Mouse (Mus musculus): Measurements from ENCODE around the gene Coa5.

DNA sequence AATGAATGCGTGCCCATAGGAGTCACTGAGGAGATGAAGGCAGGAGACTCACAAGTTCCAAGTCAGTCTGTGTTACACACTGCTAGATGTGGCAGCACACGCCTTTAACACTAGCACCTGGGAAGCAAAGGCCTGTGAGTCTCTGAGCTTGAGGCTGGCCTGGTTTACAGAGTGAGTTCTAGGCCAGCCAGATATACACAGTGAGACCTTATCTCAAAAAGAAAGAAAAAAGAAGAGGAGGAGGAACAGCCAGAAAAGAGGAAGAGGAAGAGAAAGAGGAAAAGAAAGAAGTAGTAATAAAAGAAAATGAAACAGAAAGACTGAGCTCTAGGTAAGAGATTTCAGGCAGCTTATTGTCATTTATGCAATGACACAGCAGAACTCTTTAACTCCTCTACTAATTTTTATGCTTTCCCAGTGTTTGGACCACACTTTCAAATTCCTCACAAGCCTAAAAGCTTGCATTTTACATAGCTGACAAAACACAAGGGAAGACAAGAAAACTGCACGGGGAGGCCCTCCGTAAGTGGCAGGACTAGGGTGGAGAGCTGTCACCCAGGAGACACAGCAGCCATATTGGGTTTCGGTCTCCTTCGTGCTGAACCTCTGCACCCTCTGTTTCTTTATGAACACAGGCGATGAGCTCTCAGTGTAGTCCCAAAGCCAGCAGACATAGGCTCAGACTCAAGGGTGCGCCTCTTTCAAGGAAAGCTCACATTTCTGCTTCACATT is 2.6 kb downstream of the Coa5 start:
- TF ChIP-seq CTCF (IDR thresholded peaks at IDR 0.05): no peak
- no peak for TF ChIP-seq EP300 (IDR thresholded peaks at IDR 0.05)
